Mouse (Mus musculus) liver, postnatal 0 days (tissue): ENCODE measurements around the gene Prdm15.

Source experiments
- CTCF ChIP-seq: sonication (generic); IDR thresholded peaks from 2 replicates; pipeline ENCODE4 v1.5.1; 2016; ENCODE audit warnings: antibody characterized with exemption, low read depth
- EP300 ChIP-seq: IDR thresholded peaks from 2 replicates; pipeline ENCODE4 v1.6.1; 2016; ENCODE audit warnings: antibody characterized with exemption, low read depth, mild to moderate bottlenecking

GRCm38 (mm10) chr16:97778353-97779025 is 73.2 kb downstream of the Prdm15 start:
- TF ChIP-seq CTCF (peak; percentile 81), EP300 (no peak)
